Mouse (Mus musculus): ENCODE results near the gene Nxn.
"Not testable (repeated sequence)": the region's sequence is repeated elsewhere in the genome, so short reads cannot be mapped to it uniquely, and the experiment has no call there.

Gene Nxn

GRCm38 (mm10) chr11:76213841-76214240, 185.1 kb downstream of the Nxn start:
- peak; percentile 65 for DNase-seq (ENCODE audit: low spot score)

GRCm38 (mm10) chr11:76211595-76211994, 187.3 kb downstream of the Nxn start:
- DNase-seq (ENCODE audit: low spot score) = not testable (repeated sequence)

- DNase-seq (ENCODE audit: low spot score) = no peak
These were observed 188.5 kb downstream of the Nxn start for GRCm38 (mm10) chr11:76210228-76210985.
